ENCODE assay signal across 16 mouse cellular contexts in genomic region chr14:38509016-38509415, GRCm38 (mm10).
"Had no signal": no experiment of that assay in that cellular context is flagged by ENCODE, and none has a peak within 500 bp of the region (broad histone marks: within the 10 kb centered on the region; RNA-seq: fewer than 3 reads in every experiment).

No protein-coding gene starts in this region.

- H3K9ac ChIP-seq: neural tube, embryonic 13.5 days; neural tube, embryonic 15.5 days; stomach, embryonic 15.5 days had no signal

- H3K4me2 ChIP-seq: neural tube, embryonic 13.5 days; neural tube, embryonic 15.5 days; stomach, embryonic 15.5 days had no signal

- H3K4me1 ChIP-seq: neural tube, embryonic 13.5 days; neural tube, embryonic 15.5 days; stomach, embryonic 15.5 days had no signal

- H3K4me3 ChIP-seq: neural tube, embryonic 13.5 days; neural tube, embryonic 15.5 days; stomach, embryonic 15.5 days had no signal

- H3K27ac ChIP-seq: neural tube, embryonic 13.5 days; neural tube, embryonic 15.5 days; stomach, embryonic 15.5 days; stomach, postnatal 0 days had no signal

- H3K9me3 ChIP-seq: neural tube, embryonic 13.5 days; neural tube, embryonic 15.5 days; stomach, embryonic 15.5 days had no signal

- DNase-seq: retina, postnatal 1 day; right cerebral cortex, adult 18-20 months; right cerebral cortex, postnatal 14 days; right cerebral cortex, postnatal 25 days; right cerebral cortex, postnatal 4 days; spleen, adult 18-20 months; thymus, adult 18-20 months; thymus, adult 2 months; thymus, postnatal 14 days; thymus, postnatal 25 days; thymus, postnatal 36 days; thymus, postnatal 4 days had no signal

- H3K27me3 ChIP-seq: neural tube, embryonic 13.5 days; neural tube, embryonic 15.5 days; stomach, embryonic 15.5 days had no signal

- H3K36me3 ChIP-seq: neural tube, embryonic 13.5 days; neural tube, embryonic 15.5 days; stomach, embryonic 15.5 days had no signal
